Mouse (Mus musculus) adrenal gland, postnatal 10 days (tissue): ENCODE measurements around the gene Jpt1. TPM values are rescaled to one million over a fixed set of nuclear protein-coding genes. Genes with fewer than 3 reads are reported as not detected.
"Not testable (repeated sequence)": the region's sequence is repeated elsewhere in the genome, so short reads cannot be mapped to it uniquely, and the experiment has no call there.

Experiments
- DNase-seq: peaks from one replicate; pipeline ENCODE4 v3.0.0; 2021; ENCODE audit warnings: mixed read lengths
- total RNA-seq, 2 experiments: library from RNA; stranded (reverse); gene quantifications; 2 replicates each; pipeline ENCODE4 v1.2.3; 2021

The Jpt1 gene
- total RNA-seq, 2 experiments from 2014 or later: 113 to 123 TPM

DNA sequence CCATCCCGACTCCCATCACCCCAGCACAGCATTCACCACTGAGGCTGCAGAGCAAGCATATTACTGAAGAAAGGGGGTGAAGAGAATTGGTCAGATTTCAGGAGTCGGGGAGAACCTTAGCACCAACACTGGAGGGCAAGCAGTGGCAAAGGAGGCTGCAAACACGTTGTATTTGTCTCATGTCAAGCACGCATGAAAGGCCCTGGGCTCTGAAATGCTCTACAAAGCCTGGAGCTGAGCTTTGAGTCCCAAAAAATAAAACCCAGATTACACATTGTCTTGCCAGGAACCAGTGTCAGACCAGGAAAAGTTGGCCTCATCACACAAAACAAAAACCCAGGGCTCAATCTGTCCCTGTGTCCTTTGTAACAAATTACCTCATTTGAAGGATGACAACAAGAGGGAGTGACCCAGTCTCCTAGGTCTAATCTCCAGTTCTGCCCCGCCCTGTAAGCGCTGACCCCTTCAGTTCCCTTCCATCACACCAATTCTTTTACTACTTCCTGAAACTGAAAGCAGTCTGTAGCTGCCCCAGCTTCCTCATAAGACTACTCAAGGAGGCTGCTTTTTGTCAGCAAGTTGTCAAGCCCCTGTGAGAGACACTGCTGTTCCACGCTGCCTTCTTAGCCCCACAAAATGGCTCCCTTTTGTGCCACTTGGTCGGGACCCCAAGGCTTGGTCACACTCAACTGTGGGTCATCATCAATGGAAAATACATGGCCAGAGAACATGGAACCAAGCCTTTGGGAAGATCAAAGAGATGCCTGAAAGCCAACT lies 1.6 kb downstream of the Jpt1 start:
- no peak for DNase-seq

GRCm38 (mm10) chr11:115512004-115512403 lies 2.2 kb downstream of the Jpt1 start:
- no peak for DNase-seq

- DNase-seq: no peak
These were observed 3.1 kb downstream of the Jpt1 start for GRCm38 (mm10) chr11:115511121-115511520.

GRCm38 (mm10) chr11:115510507-115510888 lies 3.7 kb downstream of the Jpt1 start:
- no peak for DNase-seq

GRCm38 (mm10) chr11:115509773-115510506 lies 4.2 kb downstream of the Jpt1 start:
- DNase-seq: no peak

- no peak for DNase-seq
These were observed 6.1 kb downstream of the Jpt1 start for GRCm38 (mm10) chr11:115508061-115508460.

DNA sequence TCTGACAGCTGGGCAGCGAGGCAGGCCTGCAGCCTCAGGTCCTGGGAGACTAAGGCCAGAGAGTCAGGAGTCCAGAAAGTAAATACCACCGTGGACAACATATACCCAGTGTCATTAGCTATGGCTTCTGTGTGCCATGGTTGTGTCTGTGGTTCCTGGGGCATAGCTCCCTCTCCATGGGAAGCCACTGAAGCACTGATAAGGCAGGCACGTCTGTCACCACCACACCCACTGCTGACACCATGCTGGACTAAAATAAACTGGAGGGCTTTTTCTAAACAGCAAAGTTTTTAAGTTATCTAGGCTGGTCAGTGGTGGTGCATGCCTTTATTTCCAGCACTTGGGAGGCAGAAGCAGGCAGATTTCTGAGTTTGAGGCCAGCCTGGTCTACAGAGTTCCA lies 7.6 kb downstream of the Jpt1 start:
- DNase-seq: no peak

- DNase-seq: no peak
These were observed 11.6 kb downstream of the Jpt1 start for GRCm38 (mm10) chr11:115502636-115503035.

GRCm38 (mm10) chr11:115496559-115496958 lies 17.6 kb downstream of the Jpt1 start:
- not testable (repeated sequence) for DNase-seq

DNA sequence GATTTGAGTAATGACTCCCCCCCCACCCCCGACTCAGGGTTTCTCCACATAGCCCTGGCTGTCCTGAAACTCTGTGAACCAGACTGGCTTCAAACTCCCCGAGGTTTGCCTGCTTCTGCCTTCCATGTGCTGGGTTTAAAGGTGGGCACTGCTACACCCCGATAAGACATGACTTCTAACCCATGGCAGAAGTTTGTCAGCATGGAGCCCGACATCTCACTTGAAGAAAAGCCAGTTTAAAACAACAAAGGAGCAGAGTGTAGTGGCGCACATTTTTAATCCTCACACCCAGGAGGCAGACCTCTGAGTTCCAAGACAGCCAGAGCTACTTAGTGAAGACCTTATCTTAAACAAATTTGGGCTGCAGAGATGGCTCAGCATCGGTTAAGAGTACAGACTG lies 21.8 kb downstream of the Jpt1 start:
- no peak for DNase-seq

GRCm38 (mm10) chr11:115491356-115492083 lies 22.7 kb downstream of the Jpt1 start, which contains the start of gene Nt5c:
Gene Nt5c (minus strand): TSS chr11:115491862.
- peak; percentile 89 for DNase-seq

DNA sequence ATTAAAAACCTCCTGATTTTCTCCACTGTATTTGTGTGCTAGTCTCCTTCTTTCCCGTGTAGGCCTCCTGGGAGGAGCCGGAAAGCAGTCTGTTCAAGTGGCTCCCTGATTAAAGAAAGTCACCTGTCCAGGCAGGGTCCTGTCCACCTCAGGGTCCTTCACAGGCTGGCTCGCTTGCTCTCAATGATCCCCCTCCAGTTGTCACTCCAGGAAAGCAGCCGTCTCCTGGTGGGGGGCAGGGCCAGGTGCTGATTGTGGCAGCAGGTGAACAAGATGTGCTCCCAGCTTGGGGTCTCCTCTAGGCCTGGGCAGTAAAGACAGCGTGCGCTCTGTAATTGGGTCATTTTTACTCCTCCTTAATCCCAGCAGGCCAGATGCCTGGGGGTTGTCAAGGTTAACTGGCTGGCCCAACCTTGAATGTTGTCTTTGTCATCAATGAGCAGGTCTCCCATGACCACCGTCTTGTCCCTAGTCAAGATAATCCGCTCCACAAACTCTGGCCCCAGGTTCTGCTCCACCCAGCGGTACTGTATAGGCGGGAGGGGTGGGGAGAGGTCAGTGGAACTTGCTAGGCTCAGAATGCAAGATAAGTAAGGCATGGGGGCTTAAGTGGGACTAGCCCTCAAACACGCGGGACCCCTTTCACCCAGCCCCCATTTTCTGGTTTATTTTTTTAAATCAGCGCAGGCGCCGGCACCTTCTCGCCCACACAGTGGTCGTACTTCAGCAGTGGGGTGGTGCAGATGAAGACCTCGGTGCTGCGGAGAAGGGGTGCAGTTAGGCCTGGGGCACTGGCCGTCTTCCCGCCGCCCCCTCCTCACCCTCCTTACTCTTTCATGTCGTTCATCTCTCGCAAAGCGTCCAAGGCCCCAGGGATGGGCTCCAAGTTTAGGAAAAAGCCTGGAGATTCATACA lies 23.5 kb downstream of the Jpt1 start:
- DNase-seq: peak; percentile 45

GRCm38 (mm10) chr11:115488551-115489104 lies 25.6 kb downstream of the Jpt1 start:
- no peak for DNase-seq

DNA sequence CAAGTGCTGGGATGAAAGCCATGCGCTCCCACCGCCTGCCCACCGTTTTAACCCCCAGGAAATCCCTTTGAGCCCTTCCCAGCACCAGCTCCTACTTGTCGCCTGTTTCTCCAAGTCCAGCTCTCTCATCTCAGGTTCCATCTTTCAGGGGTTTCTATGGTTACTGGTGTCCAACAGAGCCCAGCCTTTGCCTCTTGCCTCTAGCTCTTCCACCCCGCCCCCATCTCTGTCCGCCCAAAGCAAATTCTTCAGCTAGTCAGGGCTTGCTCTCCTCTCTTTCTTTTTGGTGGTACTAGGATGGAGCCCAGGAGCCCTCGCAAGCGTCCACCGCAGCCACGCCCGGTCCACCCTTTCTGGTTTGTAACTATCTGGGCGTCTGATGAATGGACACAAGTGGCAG lies 29.0 kb downstream of the Jpt1 start:
- DNase-seq: no peak

DNA sequence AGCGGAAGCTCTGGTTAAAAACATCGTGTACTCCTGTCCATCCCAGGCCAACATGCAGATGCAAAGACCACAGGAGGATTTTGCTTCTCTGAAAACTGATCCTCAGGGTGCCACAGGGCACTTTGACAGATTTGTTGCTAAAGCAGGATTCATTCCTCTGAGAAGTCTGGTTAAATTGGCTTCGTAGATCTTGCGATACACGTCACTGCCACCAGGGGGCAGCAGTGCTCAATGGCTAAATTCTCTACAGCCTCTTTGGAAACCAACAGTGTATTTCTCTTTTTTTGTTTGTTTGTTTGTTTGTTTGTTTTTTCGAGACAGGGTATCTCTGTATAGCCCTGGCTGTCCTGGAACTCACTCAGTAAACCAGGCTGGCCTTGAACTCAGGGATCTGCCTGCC lies 30.5 kb downstream of the Jpt1 start:
- DNase-seq: peak; percentile 88

DNA sequence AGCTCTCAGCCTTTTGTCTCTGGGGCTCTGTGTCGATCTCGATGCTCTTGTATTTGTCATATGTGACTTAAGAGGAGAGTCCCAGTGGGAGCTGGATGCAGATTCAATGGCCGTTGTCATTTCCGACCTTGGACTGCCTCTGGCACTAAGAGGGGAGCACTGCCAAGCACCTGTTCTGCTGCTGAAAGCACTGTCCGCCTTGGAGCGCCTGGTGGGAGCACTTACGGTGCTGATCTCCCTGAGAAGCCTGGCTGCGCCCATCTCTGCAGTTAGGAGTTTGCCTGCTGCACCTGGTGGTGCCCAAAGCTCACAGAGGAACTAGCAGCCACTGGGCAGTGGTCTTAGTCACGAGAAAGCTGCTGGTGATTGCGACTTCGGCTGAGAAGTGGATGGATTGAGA lies 30.9 kb downstream of the Jpt1 start:
- no peak for DNase-seq

- DNase-seq: no peak
These were observed 32.5 kb downstream of the Jpt1 start for GRCm38 (mm10) chr11:115481553-115482259.

GRCm38 (mm10) chr11:115478296-115478938 lies 35.8 kb downstream of the Jpt1 start:
- DNase-seq: no peak

GRCm38 (mm10) chr11:115477388-115477787 lies 36.8 kb downstream of the Jpt1 start:
- DNase-seq: not testable (repeated sequence)

GRCm38 (mm10) chr11:115476630-115477029 lies 37.6 kb downstream of the Jpt1 start:
- DNase-seq: not testable (repeated sequence)
